Mouse (Mus musculus) lung, embryonic 15.5 days (tissue): ENCODE data around the gene Cog1. TPM values are rescaled to one million over a fixed set of nuclear protein-coding genes. Genes with fewer than 3 reads are reported as not detected.
A peak's percentile ranks its signal among the peaks of the same experiment; 100 is the strongest.

Source experiments
- ATAC-seq: fragments of 200-750 bp; cut with Nextera tagmentation; 2 replicates; pipeline ENCODE4 v1.8.0; 2017; ENCODE audit warnings: moderate number of reproducible peaks, borderline replicate concordance; ENCODE audit not compliant: low FRiP score, low TSS enrichment; ENCODE audit errors: extremely low read depth
- H3K27ac ChIP-seq: fragments of 300-500 bp; sonication (generic); 2 replicates; pipeline ENCODE4 v1.5.1; 2015; ENCODE audit warnings: moderate library complexity, mild to moderate bottlenecking, inconsistent platforms
- H3K27me3 ChIP-seq: fragments of 300-500 bp; sonication (generic); 2 replicates; pipeline ENCODE4 v1.6.1; 2015; ENCODE audit warnings: inconsistent platforms
- H3K36me3 ChIP-seq: fragments of 300-500 bp; sonication (generic); 2 replicates; pipeline ENCODE4 v1.6.1; 2015; ENCODE audit warnings: inconsistent platforms
- H3K4me1 ChIP-seq: fragments of 300-500 bp; sonication (generic); 2 replicates; pipeline ENCODE4 v1.6.1; 2015; ENCODE audit warnings: inconsistent platforms
- H3K4me2 ChIP-seq: fragments of 300-500 bp; sonication (generic); 2 replicates; pipeline ENCODE4 v1.6.1; 2015; ENCODE audit warnings: inconsistent platforms, mild to moderate bottlenecking, moderate library complexity
- H3K4me3 ChIP-seq: fragments of 300-500 bp; sonication (generic); 2 replicates; pipeline ENCODE4 v1.5.1; 2015; ENCODE audit warnings: mild to moderate bottlenecking, inconsistent platforms
- H3K9ac ChIP-seq: fragments of 300-500 bp; sonication (generic); 2 replicates; pipeline ENCODE4 v1.6.1; 2015; ENCODE audit warnings: inconsistent platforms
- H3K9me3 ChIP-seq: fragments of 300-500 bp; sonication (generic); 2 replicates; pipeline ENCODE4 v1.6.1; 2016; ENCODE audit warnings: inconsistent platforms
- WGBS: fragments of 180-500 bp; shearing (Covaris S2); methylation state at CpG from one replicate; pipeline ENCODE4 v1.1.7; 2015; 5-methylcytosine and 5-hydroxymethylcytosine counted together
- polyA plus RNA-seq: library from polyadenylated mRNA; unstranded; fragments of >200 nt; fragmentation: Nextera tagmentation; extraction: Ambion mirVana; gene quantifications from 2 replicates; pipeline ENCODE4 v1.2.1, GENCODE M21; 2015

The Cog1 gene
- 26.5 and 27.7 TPM in 2 replicates for polyA plus RNA-seq

DNA sequence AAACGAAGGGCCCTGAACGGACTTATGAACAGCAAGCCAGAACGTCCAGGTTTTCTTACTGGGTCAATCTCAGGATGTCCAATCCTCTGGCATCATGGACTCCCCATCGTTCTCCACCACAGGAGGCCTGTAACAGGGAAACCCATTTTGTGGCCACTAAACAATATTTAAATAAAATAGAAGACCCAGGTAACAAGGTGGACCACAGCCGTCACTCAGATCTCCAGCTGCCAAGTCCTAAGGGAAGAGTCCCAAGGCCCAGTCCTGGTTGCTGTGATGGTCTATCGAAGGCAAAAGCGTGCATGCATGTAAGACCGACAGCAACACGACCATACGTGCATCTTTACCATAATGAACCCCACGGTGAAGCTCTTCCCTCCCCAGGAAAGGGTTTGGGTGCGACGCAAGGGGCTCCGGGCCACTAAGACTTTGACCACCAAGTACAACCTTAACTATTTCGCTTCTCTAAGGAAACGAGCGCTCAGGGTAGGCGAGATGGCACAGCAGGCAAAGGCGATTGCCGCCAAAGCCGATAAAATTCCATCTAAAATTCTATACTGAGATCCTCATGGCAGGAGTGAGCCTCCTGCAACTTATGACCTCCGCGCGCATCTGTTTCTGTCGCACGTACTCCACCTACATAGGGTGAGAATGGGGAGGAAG lies at the start of gene Cog1:
Gene Cog1, plus strand, starts transcription at position 480 of the 663 bp plus-strand sequence.
- Histone ChIP-seq H3K4me3 (peak within 1 kb of the TSS; percentile 91), H3K36me3 (peaks cover 21% of the 10 kb centered on the region), H3K27me3 (no peaks in the 10 kb centered on the region), H3K9me3 (no peaks in the 10 kb centered on the region), H3K4me2 (peak within 1 kb of the TSS; percentile 59), H3K9ac (peak within 1 kb of the TSS; percentile 89), H3K4me1 (peaks cover 25% of the 10 kb centered on the region), H3K27ac (peak within 1 kb of the TSS; percentile 85)
- ATAC-seq = no peak
- WGBS = 43% methylated on average over 26 of the region's 26 CpGs

DNA sequence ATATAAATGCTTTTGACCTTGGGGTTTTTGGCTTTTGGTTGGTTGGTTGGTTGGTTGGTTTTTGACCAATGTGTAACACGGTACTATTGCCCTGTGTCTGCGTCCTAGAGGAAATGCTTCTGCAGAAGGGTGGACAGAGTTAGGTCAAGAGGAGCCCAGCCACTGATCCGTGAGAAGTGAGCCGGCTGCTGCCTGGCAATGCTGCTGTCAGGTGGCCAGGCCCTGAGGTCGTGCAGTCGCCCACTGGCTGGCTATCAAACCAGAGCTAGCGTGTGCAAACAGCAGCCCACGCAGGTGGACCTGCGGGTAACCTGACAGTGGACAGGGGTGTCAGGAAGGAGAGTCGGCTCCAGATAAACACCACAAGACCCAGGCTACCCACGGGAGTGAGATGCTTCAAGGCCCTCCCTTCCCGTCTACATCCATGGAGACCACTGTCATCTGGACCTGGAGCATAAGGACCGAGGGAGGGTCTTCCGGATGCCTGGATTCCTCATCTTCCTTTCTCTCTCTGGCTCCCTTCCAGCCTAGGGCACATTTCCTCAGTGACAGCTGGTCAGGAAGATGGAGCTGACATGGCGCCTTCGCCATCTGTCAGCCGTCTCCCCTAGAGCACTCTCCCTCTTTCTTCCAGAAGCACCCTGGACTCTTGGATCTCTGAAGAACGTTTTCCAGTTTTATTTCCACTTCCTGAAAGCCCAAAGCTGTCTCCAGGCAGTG lies 48.3 kb upstream of the Cog1 start:
- Histone ChIP-seq H3K27me3 (no peaks in the 10 kb centered on the region), H3K36me3 (no peaks in the 10 kb centered on the region), H3K4me1 (no peaks in the 10 kb centered on the region), H3K4me2 (no peak overlapping the region), H3K4me3 (no peak overlapping the region), H3K27ac (no peak overlapping the region), H3K9ac (no peak overlapping the region), H3K9me3 (no peaks in the 10 kb centered on the region)
- no peak for ATAC-seq
- WGBS = 74% methylated on average over 18 of the region's 18 CpGs

DNA sequence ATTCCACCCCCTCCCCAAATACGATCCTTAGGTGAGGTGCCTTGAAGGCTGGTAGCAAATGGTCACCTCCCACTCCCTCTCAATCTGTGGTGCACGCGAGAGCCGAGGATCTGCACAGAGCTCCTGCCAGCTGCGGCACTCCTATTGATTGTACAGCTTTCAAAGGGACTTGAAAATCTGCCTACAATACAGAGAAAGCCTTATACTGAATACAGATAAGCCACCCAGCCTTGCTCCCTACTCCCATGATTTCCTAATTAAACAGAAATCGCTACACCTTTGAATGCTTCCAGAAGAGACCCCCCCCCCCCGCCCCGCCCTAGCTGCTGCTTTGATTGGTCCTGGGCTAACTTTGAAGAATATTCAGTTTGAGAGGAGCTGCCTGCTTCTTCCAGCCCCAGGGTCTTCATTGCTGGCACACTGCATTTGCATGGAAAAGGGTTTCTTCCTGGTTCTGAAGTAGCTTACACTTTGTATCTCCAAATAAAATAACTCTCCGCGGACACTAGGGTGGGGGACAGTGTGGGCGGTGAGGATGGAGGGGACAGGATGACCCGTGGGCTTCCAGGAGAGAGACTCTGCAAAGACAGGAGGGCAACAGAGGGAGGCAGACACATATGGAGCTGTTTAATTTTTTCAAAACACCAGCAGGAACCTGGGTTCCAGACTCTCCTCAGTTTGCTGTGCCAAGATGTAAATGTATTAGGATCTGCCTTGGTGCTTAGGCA lies 47.2 kb upstream of the Cog1 start:
- H3K4me2 ChIP-seq = no peak overlapping the region
- ATAC-seq = no peak
- H3K27ac ChIP-seq = no peak overlapping the region
- H3K9me3 ChIP-seq = 0 out of 2 replicates have a peak, but pooled peaks cover 4% of the 10 kb centered on the region
- 57% methylated on average over 12 of the region's 12 CpGs for WGBS
- no peaks in the 10 kb centered on the region for H3K36me3 ChIP-seq
- no peak overlapping the region for H3K4me3 ChIP-seq
- H3K9ac ChIP-seq = no peak overlapping the region
- no peaks in the 10 kb centered on the region for H3K4me1 ChIP-seq
- H3K27me3 ChIP-seq = no peaks in the 10 kb centered on the region

DNA sequence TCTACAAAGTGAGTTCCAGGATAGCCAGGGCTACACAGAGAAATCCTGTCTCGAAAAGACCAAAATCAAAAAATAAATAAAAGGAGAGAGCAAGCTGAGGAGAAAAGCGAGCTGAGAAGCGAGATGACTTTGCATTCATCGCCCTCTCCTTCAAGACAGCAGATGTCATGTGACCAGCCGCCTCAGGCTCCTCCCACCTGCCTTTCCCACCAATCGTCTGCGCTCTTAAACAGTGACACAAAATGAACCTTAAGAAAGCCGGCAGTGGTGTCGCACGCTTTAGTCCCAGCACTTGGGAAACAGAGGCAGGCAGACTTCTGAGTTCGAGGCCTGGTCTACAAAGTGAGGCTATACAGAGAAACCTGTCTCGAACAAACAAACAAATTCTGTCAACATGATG lies 41.4 kb upstream of the Cog1 start:
- WGBS = 91% methylated on average over 12 of the region's 12 CpGs
- no peak overlapping the region for H3K4me2 ChIP-seq
- ATAC-seq = no peak

DNA sequence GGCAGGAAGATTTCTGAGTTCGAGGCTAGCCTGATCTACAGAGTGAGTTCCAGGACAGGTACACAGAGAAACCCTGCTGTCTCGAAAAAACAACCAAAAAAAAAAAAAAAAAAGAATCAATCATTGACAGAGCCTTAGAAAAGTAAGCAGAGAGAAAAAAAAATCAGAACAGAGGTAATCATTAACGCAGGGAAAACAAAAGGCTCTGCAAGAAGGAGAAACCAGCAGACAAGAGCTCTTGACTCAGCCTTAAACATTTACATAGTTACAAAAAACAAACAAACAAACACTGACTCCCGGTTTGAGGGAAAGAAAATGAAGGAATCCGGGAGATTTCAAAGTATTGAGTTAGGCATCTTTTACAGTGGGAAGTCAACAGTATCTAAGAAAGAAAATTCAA lies 39.4 kb upstream of the Cog1 start:
- no peak overlapping the region for H3K27ac ChIP-seq
- 0 out of 2 replicates have a peak, but pooled peaks cover 4% of the 10 kb centered on the region for H3K9me3 ChIP-seq
- H3K9ac ChIP-seq = no peak overlapping the region
- peaks cover 23% of the 10 kb centered on the region for H3K4me1 ChIP-seq
- no peak overlapping the region for H3K4me3 ChIP-seq
- ATAC-seq = no peak
- no peak overlapping the region for H3K4me2 ChIP-seq
- H3K36me3 ChIP-seq = no peaks in the 10 kb centered on the region
- no peaks in the 10 kb centered on the region; the same call in 1 of the 2 replicates for H3K27me3 ChIP-seq
- 43% methylated on average over 5 of the region's 5 CpGs for WGBS

More for the DNA sequence above, 41.4 kb upstream of the Cog1 start:
- Histone ChIP-seq H3K27ac (no peak overlapping the region), H3K9me3 (0 out of 2 replicates have a peak, but pooled peaks cover 4% of the 10 kb centered on the region), H3K4me1 (peaks cover 23% of the 10 kb centered on the region), H3K4me3 (no peak overlapping the region), H3K9ac (no peak overlapping the region), H3K27me3 (no peaks in the 10 kb centered on the region), H3K36me3 (no peaks in the 10 kb centered on the region)

DNA sequence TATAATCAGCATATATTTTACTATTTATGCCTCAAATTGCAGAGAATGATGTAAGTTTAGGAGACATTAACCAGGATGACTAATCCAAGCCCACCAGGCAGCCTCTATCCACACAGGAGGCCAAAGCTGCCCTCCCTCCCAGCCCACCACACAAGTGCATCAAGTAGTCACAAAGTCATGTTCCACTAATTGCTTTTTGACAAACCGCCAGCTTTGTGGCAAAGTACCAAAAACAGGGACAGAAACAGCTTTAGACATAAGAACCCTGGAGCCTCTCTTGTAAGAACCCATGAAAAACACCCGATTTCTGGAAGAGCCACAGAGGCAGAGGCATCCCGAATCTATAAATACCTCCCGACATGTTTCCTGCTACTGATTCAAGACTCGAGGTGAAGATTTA lies 38.7 kb upstream of the Cog1 start:
- H3K36me3 ChIP-seq = no peaks in the 10 kb centered on the region
- H3K9me3 ChIP-seq = 0 out of 2 replicates have a peak, but pooled peaks cover 4% of the 10 kb centered on the region
- H3K4me2 ChIP-seq = no peak overlapping the region
- ATAC-seq = no peak
- no peak overlapping the region for H3K9ac ChIP-seq
- peaks cover 23% of the 10 kb centered on the region for H3K4me1 ChIP-seq
- H3K4me3 ChIP-seq = no peak overlapping the region
- H3K27me3 ChIP-seq = no peaks in the 10 kb centered on the region; the same call in 1 of the 2 replicates
- H3K27ac ChIP-seq = no peak overlapping the region
- WGBS = 47% methylated on average over 5 of the region's 5 CpGs

DNA sequence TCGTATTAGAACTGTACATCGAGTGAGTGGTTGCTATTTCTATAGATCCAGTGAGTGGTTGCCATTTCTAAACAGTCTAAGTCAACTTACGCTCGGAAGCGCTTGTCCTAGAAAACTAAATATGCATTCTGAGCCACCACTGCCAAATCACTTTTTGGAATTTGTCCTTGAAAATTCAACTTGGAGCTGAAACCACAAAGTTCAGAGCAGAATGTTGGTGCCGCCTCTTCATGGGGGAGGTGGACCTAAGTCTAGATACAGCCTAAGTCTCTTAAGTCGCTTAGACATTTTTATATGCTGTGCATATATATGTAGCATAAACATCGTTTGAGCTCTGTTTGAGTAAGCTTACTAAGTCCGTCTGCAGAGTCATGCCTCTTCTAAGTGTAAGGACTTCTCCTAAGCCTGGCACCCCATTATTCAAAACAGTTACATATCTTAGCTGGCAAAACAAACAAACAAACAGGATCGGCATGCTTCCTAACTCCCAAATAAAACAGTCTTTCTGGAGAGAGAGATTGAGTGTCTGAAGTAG lies 37.8 kb upstream of the Cog1 start:
- ATAC-seq = peak; percentile 68; the same call in 1 of the 2 replicates
- no peak overlapping the region for H3K9ac ChIP-seq
- no peak overlapping the region for H3K4me3 ChIP-seq
- H3K27ac ChIP-seq = peak overlapping the region; percentile 81
- H3K27me3 ChIP-seq = no peaks in the 10 kb centered on the region; the same call in 1 of the 2 replicates
- 0 out of 2 replicates have a peak, but pooled peaks cover under 1% of the 10 kb centered on the region for H3K9me3 ChIP-seq
- WGBS = 46% methylated on average over 10 of the region's 10 CpGs
- H3K4me1 ChIP-seq = peaks cover 23% of the 10 kb centered on the region
- no peaks in the 10 kb centered on the region for H3K36me3 ChIP-seq
- peak overlapping the region; percentile 44; the same call in 1 of the 2 replicates for H3K4me2 ChIP-seq

DNA sequence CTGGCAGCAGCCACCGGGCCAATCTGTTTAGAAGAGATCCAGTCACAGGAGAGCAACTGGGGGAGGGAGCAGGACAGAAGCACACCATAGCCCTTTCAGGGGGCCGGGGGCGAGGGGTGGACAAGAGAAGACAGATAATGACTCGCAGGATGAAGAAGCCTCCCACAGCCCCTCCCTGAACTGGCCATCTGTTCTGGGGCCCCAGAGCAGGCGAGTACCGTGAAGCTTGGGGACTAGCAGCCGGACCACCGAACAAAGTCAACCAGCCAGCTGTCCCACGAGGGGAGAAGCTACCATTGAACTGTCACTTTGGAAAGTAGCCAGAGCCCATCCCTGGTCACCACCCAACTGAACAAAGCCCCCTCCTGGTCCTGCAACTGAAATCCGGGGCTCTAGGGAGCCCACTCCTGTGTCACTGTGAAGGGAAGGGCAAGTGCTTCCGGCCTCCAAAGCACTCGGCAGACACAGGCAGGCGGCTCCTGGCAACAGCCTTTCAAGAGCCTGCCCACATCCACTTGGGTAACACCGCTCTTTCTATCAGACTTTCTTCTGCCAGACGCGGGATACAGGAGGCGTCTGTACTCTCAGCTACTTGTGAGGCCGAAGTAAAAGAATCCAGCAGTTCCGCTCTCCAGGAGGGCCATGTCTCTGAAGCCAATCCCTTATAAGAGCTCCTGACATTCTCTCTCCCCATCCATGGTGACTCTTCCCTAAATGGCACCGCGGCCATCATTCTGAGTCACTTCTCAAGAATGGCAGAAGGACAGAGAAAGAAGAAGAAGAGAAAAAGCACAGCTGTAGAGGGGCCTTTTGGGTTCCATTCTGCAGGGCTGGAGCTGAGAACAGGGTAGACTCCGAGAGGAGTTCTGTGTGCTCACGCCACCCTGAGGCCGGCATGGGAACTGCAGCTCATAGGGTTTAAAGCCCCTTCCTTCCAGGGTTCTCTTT lies 37.0 kb upstream of the Cog1 start:
- H3K4me3 ChIP-seq = 0 out of 2 replicates have a peak overlapping the region, but pooled peaks have one; percentile 9
- H3K27ac ChIP-seq = peak overlapping the region; percentile 81
- peaks cover 23% of the 10 kb centered on the region for H3K4me1 ChIP-seq
- WGBS = 9% methylated on average over 24 of the region's 24 CpGs
- H3K27me3 ChIP-seq = no peaks in the 10 kb centered on the region; the same call in 1 of the 2 replicates
- H3K36me3 ChIP-seq = no peaks in the 10 kb centered on the region
- H3K9ac ChIP-seq = no peak overlapping the region
- peak overlapping the region; percentile 44 for H3K4me2 ChIP-seq
- ATAC-seq = peak; percentile 77
- H3K9me3 ChIP-seq = no peaks in the 10 kb centered on the region

DNA sequence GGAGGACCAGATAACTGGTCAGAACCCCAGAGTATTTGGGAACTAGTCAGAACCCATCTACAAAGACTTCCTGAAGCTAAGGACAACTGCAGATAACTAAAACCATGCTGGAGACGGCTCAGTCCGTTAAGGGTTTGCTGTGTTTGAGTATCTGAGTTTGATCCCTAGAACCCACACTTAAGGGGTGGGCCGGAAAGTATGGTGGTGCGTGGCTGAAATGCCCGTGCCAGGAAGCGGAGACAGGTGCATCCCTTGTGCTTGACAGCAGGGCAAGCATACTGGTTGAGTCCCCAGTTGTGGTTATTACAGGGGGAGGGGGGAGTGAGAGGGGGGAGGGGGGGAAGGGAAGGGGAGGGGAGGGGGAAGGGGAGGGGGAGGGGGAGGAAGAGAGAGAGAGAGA lies 34.5 kb upstream of the Cog1 start:
- Histone ChIP-seq H3K9me3 (no peaks in the 10 kb centered on the region), H3K27ac (no peak overlapping the region), H3K9ac (no peak overlapping the region), H3K4me1 (peaks cover 34% of the 10 kb centered on the region), H3K36me3 (no peaks in the 10 kb centered on the region), H3K27me3 (peaks cover 18% of the 10 kb centered on the region), H3K4me3 (no peak overlapping the region), H3K4me2 (no peak overlapping the region)
- 54% methylated on average over 6 of the region's 6 CpGs for whole genome bisulfite sequencing
- ATAC-seq = no peak

DNA sequence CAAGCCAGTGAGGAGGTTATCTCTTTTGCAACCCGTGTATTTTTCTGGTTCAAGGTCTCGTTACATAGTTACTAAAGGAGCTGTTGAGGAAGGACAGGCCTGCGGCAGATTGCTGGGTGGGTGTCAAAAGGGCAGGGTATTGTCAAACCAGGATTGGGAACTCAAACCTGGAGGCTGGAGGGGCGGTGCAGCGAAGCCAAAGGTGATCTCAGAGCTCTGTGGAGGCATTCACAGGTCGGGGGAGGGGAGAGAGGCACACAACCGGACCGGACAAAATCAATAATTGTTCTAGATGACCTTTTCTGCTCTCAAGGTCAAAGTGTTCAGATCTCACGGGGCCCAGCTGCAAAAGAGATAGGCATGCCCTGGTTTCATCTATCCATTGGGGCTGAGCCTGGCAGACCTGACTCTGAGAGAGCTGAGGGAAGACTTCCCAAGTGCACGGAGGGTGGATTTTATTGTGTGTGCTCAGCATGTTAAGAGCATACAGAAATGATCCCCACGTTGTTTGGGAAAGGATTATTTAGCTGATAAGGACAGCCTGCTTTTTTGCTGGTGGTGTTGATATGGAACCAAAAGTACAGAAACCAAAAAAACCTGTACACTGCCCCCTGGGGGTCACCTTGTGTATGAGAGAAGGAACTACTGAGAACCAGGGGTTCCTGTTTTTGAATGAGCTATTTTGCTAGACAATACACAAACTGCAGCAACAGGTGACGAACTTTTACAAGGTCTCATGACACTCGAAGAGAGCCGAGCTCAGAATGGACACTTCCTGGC lies 31.6 kb upstream of the Cog1 start:
- Histone ChIP-seq H3K9me3 (no peaks in the 10 kb centered on the region), H3K4me2 (no peak overlapping the region), H3K4me1 (peaks cover 21% of the 10 kb centered on the region), H3K27ac (no peak overlapping the region), H3K36me3 (no peaks in the 10 kb centered on the region), H3K9ac (no peak overlapping the region), H3K27me3 (peaks cover 42% of the 10 kb centered on the region), H3K4me3 (no peak overlapping the region)
- ATAC-seq = no peak
- 41% methylated on average over 14 of the region's 14 CpGs for WGBS
